Mouse (Mus musculus): ENCODE results near the gene Urb2.
"Not testable (repeated sequence)": the region's sequence is repeated elsewhere in the genome, so short reads cannot be mapped to it uniquely, and the experiment has no call there.

Urb2 gene

GRCm38 (mm10) chr8:124014751-124015150, 6.6 kb upstream of the Urb2 start:
- no peak for DNase-seq (ENCODE audit: low spot score)

GRCm38 (mm10) chr8:124019782-124020181, 1.5 kb upstream of the Urb2 start:
- DNase-seq (ENCODE audit: low spot score), result peak; percentile 2

GRCm38 (mm10) chr8:124020439-124021236, 670 bp upstream of the Urb2 start:
- peak; percentile 24 for DNase-seq (ENCODE audit: low spot score)

GRCm38 (mm10) chr8:124026265-124026664, 5.0 kb downstream of the Urb2 start:
- not testable (repeated sequence) for DNase-seq (ENCODE audit: low spot score)

GRCm38 (mm10) chr8:124027831-124028230, 6.5 kb downstream of the Urb2 start:
- DNase-seq (ENCODE audit: low spot score), result no peak

- no peak for DNase-seq (ENCODE audit: low spot score)
Measured at GRCm38 (mm10) chr8:124033400-124033799, 12.1 kb downstream of the Urb2 start.

- no peak for DNase-seq (ENCODE audit: low spot score)
Measured at GRCm38 (mm10) chr8:124038121-124038520, 16.8 kb downstream of the Urb2 start.

- DNase-seq (ENCODE audit: low spot score), result no peak
Measured at GRCm38 (mm10) chr8:124039351-124039750, 18.0 kb downstream of the Urb2 start.

- DNase-seq (ENCODE audit: low spot score), result no peak
Measured at GRCm38 (mm10) chr8:124042201-124042600, 20.9 kb downstream of the Urb2 start.

- no peak for DNase-seq (ENCODE audit: low spot score)
Measured at GRCm38 (mm10) chr8:124044421-124044820, 23.1 kb downstream of the Urb2 start.

GRCm38 (mm10) chr8:124044931-124045330, 23.6 kb downstream of the Urb2 start:
- DNase-seq (ENCODE audit: low spot score), result no peak

- DNase-seq (ENCODE audit: low spot score), result no peak
Measured at GRCm38 (mm10) chr8:124045856-124046255, 24.5 kb downstream of the Urb2 start.

- peak; percentile 62 for DNase-seq (ENCODE audit: low spot score)
Measured at GRCm38 (mm10) chr8:124052110-124052509, 30.8 kb downstream of the Urb2 start.

GRCm38 (mm10) chr8:124052568-124052967, 31.3 kb downstream of the Urb2 start:
- DNase-seq (ENCODE audit: low spot score), result no peak

GRCm38 (mm10) chr8:124056832-124057655, 35.7 kb downstream of the Urb2 start:
- no peak for DNase-seq (ENCODE audit: low spot score)

GRCm38 (mm10) chr8:124066325-124067058, 45.2 kb downstream of the Urb2 start:
- no peak for DNase-seq (ENCODE audit: low spot score)

GRCm38 (mm10) chr8:124067059-124067750, 45.9 kb downstream of the Urb2 start:
- no peak for DNase-seq (ENCODE audit: low spot score)

- no peak for DNase-seq (ENCODE audit: low spot score)
Measured at GRCm38 (mm10) chr8:124070363-124071324, 49.3 kb downstream of the Urb2 start.

GRCm38 (mm10) chr8:124075977-124076376, 54.7 kb downstream of the Urb2 start:
- no peak for DNase-seq (ENCODE audit: low spot score)

- DNase-seq (ENCODE audit: low spot score), result no peak
Measured at GRCm38 (mm10) chr8:124076416-124076815, 55.1 kb downstream of the Urb2 start.

GRCm38 (mm10) chr8:124077377-124077776, 56.1 kb downstream of the Urb2 start:
- no peak for DNase-seq (ENCODE audit: low spot score)
